Mouse (Mus musculus) layer of hippocampus, adult 18-20 months (tissue): ENCODE measurements around the gene Metap2. TPM values are rescaled to one million over a fixed set of nuclear protein-coding genes. Genes with fewer than 3 reads are reported as not detected.
"Not testable (repeated sequence)": the region's sequence is repeated elsewhere in the genome, so short reads cannot be mapped to it uniquely, and the experiment has no call there.

Experiments
- DNase-seq, 2 experiments: peaks; one replicate each; pipeline ENCODE4 v3.0.0; 2022; ENCODE audit warnings: low spot score in 2 of 2
- total RNA-seq, 2 experiments: library from RNA; stranded (reverse); gene quantifications; 2 replicates each; pipeline ENCODE4 v1.2.3; 2021

Metap2 gene
- total RNA-seq, 2 experiments from 2014 or later: 114 to 116 TPM

DNA sequence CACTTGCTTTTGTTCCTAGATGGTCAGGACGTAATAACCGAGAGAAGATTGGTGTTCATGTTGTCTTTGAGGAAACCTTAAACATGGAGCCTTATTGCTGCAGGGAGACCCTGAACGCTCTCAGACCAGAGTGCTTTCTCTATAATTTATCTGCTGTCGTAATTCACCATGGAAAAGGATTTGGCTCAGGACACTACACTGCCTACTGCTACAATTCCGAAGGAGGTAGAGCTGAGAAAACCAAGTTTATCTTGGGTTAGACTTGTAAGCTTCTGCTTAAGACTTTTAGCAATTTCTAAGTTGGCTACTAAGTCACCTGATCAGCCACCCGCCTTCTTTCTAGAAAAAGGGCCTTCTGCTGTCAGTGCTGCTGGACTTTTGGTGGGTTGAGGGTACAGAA is 40.8 kb downstream of the Metap2 start:
- DNase-seq: no peak

DNA sequence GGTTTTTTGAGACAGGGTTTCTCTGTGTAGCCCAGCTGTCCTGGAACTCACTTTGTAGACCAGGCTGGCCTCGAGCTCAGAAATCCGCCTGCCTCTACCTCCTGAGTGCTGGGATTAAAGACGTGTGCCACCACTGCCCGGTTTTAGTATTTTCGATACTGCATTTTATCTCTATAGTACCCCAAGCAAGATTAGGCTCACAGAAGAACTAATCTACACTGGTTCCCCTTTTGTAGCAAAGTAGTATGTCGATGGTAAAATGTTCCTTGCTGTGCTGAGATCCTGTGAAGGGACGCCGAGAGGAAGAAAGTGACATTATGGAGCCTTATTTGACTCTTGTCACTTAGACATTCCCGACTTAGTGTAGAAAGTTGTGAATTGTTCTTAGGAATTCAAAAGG is 41.8 kb downstream of the Metap2 start:
- no peak for DNase-seq

- no peak for DNase-seq
Measured at GRCm38 (mm10) chr10:93846706-93847105, 50.2 kb downstream of the Metap2 start.

DNA sequence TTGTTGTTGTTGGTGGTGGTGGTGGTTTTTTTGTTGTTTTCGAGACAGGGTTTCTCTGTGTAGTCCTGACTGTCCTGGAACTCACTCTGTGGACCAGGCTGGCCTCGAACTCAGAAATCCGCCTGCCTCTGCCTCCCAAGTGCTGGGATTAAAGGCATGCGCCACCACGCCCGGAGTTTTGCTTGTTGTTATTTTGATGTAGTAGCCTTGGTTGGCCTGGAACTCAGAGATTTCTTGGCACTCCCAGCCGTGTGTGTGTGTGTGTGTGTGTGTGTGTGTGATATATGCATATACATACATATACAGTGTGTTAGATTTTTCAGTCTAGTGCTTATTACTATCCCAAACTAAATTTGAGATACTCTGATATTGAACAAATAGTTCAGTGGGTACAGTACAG is 61.8 kb downstream of the Metap2 start:
- not testable (repeated sequence) for DNase-seq

DNA sequence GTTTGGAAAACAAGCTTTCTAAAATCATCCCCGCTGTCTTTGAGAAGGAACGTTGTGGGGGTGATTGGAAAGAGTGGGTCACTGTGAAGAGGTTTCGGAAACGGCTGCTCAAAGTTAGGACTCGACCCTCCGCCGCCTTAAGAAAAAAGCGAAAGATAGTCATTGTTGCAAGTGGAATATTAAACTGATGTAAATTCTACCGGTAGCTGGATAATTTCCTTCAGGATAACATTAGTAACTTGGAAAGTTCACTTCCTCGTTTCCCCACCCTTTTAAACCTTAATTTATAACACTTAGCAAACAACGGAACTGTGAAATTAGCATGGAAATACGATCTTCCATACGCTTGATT is 62.5 kb downstream of the Metap2 start:
- DNase-seq: no peak

- DNase-seq: no peak
Measured at GRCm38 (mm10) chr10:93833699-93834393, 63.0 kb downstream of the Metap2 start.

DNA sequence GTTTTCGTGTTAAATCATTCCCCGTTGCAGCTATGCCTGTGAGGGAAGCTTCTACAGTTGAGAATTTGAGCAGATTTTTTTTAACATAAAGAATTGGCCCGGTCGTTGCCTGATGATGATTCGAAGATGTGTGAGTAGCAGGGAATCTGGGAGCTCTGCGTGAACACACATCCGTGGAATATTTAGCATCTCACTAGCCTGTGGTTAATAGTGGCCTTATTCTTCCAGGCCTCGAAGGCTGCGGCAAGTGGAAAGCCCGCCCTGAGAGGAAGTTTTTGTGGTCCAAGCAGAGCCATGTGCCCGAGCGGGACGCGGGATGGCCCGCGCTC is 63.6 kb downstream of the Metap2 start:
- no peak for DNase-seq

DNA sequence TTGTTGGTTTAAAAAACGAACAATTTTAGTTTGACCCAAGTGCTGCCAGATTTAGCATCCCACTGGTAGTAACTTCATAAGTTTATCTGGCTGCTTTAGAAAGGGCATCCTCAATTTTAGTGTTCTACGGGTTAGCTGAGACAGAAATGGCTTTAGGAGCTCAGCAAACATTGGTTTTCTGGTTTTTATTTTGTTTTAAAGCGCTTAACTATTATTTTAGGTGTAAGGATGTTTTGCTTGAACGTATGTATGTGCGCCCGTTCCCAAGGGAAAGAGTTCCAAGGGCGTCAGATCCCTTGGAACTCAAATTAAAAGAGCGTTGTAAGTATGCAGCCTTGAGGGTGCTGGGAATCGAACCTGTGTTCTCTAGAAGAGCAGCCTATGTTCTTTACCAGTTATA is 64.1 kb downstream of the Metap2 start:
- DNase-seq: no peak

DNA sequence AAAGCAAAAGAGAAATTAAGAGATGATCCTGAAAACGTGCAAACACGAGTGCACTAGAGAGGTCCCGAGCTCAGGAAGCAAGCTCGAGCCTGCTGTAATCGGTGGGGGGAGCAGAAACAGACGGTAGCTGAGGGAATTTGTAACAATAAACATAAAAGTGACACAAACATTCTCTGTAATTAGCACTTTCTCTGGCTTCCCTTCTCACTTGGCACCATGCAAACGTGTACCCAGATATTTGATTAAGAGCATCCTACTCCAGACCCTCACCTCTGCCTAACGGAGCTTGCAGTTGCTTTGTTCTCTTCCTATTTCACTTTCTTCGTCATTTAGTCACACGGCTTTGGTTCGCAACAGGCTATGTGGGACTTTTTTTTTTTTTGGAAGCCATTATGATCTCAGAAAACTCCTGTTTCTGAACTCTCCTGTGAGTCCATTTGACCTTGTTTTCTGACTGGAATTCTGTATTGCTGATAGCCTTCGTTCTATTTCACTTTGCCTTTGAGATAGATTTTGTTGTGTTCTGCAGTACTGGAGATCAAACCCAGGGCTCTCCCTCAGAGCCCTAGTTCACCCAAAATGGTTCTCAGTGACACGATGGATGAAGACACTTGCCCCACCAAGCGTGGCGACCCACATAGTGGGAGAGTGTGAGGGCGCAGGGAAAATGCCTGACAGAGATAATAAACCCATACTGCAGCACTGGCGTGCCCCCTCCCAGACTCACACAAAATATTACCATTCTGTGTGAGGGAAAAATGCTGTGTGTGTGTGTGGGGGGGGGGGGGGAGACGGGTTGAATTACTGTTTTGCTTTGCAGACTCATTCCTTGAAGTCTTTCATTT is 64.9 kb downstream of the Metap2 start:
- no peak for DNase-seq

DNA sequence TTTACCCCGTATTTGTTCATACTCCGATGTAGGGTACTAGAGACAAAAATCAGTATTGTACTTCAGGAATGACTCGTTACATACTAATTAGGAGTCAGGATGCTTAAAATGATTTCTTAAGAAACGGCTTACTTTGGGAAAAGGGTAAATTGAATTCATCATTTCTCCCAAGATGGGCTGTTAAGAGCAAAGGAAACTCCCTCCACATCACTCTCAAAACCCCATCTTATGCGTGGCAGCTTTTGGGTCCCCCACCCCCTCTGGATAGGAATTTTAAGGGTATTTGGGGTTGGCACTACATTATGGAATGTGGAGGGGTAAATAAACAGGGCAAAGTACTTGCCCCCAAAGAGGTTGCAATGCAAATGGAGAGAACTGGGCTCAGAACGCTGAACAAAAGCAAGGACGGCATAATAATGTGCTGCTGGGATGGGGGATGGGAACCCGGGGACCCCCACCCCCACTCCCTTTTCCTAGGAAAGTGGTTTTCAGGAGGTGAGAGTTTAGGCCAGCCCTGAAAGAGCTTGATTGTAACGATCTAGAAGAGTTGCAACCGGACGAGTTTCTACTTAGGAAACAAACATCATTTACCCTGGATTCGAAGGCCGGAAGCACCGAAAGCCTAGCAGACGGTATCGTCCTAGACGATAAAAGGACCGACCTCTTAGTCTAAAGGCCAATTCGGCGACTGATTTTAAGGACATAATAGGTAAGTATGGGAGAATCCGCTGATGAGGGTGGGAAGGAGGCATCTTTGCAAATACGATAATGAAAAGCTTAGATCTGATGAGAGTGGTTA is 65.8 kb downstream of the Metap2 start, which contains the start of gene Usp44:
TSS of gene Usp44 (plus strand) at position 625 of the 799 bp plus-strand sequence.
- no peak for DNase-seq

DNA sequence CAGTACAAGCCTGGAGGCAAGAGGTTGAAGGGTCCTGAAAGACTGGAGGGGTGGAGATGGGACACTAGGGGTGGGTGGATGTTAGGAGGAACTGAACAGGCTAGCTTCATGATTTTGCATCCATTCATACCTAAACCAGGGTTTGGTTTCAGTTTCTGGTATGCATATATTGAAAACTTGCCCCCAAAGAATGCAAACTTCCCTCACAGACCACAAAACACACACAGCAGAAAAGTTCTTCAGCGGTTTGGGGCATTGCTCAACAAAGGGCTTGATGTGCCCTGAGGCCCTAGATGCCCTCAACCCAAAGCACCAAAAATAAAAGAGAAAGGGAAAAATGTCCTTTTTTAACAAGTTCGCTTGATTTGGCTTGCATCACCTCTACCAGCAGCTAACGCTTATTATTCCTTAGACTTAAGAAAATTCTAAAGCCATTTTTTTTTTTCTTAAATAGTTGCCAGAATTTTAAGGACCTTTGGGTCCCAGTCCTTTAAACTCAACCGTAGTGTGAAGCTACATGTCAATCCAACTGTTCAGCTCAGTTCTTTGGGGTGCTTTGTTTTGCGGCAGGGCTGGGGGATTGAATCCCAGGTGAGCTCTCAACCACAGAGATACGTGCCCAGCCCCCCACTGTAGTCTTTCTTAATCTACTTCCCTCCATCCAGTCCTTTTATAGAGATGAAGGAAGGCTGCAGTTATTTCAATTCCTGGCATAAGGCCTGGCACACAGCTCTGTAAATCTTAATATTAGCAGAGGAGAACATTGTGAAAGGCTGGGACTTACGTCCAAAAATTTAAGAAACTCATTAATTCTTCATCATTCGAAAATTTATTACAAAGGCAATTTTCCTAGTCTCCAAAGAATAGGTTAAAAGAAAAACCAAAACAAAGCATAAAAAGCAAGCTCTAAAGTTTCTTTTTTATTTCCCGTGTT is 66.7 kb downstream of the Metap2 start:
- DNase-seq: no peak

DNA sequence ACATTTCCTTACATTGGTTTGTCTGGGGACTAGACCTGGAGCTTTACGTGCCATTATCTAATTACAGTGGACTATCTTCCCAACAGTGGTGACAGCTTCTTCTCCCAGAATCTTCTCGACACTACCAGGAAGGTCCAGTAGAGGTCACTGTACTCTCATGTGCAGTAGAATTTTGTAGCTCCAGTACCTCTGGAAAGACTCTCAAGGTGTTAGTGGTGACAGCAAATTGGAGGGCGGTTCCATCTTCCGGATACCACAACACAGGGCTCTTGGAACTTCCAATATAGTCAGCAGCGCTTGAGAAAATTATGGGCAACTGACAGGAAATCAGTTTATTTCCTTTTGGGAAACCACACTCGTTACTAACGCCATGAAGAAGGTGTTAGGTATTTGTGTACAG is 78.2 kb downstream of the Metap2 start:
- DNase-seq: peak; percentile 59 to 84

DNA sequence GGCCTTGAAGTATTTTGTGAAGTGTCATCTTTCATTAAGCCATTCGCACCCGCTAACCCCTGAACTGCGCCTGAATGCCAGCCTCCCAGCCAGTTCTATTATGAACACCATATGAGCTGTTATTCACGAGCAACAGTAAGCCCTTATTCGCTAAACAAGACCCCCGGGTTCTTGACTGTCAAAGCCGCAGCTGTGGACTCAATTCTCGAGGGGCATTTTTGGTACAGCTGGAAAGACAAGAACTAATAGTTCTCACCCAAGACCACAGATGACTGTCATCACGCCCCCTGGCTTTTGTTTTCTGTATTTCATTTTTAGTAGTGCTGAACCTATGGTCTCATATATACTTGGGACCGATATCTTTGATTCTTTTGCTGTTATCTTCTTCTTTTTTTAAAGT is 83.1 kb downstream of the Metap2 start:
- DNase-seq: no peak

- peak; percentile 70 to 88 for DNase-seq
Measured at GRCm38 (mm10) chr10:93812774-93813415, 84.0 kb downstream of the Metap2 start.

GRCm38 (mm10) chr10:93812098-93812497 is 84.8 kb downstream of the Metap2 start:
- DNase-seq: no peak

GRCm38 (mm10) chr10:93810590-93811185 is 86.2 kb downstream of the Metap2 start:
- DNase-seq: no peak

DNA sequence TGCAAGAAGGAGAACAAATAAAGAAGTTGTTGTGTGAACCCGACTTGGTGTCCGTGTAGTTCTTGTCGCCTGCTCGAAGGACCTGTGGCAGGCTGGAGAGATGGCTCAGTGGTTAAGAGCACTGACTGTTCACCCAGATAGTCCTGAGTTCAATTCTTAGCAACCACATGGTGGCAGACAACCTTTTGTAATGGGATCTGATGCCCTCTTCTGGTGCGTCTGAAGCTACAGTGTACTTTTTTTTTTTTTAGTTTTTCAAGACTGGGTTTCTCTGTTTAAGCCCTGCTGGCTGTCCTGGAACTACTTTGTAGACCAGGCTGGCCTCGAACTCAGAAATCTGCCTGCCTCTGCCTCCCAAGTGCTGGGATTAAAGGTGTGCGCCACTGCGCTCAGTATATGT is 87.5 kb downstream of the Metap2 start:
- not testable (repeated sequence) for DNase-seq
